Mouse (Mus musculus): ENCODE results near the gene Pde4a.
"Not testable (repeated sequence)": the region's sequence is repeated elsewhere in the genome, so short reads cannot be mapped to it uniquely, and the experiment has no call there.

Gene Pde4a

DNA sequence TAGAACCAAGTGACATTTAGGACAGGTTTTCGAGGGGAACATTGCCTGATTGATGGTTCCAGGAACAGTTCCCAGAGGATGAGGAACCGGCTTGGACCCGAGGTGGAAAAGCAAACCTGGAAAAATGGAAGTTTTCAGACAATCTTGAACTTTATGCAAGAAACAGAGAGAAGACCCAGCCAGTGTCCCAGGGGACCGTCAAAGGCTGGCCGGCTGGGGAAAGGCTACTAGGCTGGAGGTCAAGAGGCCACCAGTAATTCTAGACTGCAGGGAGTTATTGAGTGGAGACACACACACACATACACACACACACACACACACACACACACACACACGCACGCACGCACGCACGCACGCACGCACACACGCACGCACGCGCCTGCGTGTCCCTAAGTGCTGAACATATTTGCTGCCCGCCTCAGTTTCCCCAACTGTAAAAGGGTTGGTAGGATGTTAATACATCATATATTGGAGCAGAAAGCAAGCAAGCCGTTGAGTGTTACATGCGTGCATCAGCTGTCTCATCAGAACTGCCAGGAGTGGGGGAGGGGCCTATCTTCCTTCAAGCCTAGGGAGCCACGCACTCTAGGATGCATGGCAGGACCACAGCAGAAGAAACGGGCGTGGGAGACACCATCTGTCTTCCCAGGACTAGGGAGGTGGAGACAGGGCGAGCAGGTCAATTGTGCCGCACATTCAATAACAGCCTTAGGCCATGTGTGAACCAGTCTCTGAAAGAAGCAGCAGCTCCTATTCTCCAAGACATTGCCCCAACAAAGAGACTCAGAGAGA lies 50.7 kb downstream of the Pde4a start:
- DNase-seq (ENCODE audit: extremely low spot score, low read depth, low spot score), result no peak

GRCm38 (mm10) chr9:21219820-21220219 lies 54.3 kb downstream of the Pde4a start:
- DNase-seq (ENCODE audit: extremely low spot score, low read depth, low spot score), result no peak

- peak; percentile 79 for DNase-seq (ENCODE audit: extremely low spot score, low read depth, low spot score)
Measured at GRCm38 (mm10) chr9:21220490-21221382, 55.2 kb downstream of the Pde4a start.

DNA sequence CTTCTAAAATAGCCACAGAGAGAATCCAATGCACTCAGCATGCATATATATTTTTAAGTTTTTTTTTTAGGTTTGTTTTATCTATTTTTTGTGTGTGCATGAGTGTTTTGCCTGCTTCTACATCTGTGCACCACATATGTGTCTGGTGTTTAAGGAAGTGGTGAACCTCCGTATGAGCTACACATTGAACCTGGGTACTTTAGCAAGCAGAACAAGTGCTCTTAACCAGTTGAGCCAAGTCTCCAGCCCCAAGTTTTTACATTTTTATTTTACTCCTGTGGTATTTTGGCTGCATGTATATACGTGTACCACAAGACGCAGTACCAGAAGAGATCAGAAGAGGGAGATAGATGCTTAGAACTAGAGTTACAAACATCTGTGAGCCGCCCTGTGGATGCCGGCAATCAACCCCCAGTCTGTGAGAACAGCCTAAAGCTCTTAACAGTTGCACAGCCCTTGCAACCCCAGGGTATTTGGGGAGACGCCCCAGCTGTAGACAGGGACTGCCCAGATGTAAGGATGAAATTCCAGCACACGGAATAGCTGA lies 55.9 kb downstream of the Pde4a start:
- peak; percentile 73 for DNase-seq (ENCODE audit: extremely low spot score, low read depth, low spot score)

DNA sequence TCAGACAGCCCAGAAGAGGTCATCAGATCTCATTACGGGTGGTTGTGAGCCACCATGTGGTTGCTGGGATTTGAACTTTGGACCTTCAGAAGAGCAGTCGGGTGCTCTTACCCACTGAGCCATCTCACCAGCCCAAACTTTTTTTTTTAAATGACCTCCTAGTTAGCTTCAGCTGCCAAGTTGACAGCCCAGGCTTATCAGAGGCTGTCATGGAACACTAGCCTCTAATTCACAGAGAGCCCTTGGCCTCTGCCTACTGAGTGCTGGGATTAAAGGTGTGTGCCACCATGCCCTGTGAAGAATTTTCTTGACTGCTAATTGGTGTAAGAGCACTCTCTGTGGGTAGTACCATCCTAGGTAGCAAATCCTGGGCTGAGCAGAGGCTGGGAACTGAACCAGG lies 58.0 kb downstream of the Pde4a start:
- not testable (repeated sequence) for DNase-seq (ENCODE audit: extremely low spot score, low read depth, low spot score)

GRCm38 (mm10) chr9:21223906-21224305 lies 58.4 kb downstream of the Pde4a start:
- no peak for DNase-seq (ENCODE audit: extremely low spot score, low read depth, low spot score)

DNA sequence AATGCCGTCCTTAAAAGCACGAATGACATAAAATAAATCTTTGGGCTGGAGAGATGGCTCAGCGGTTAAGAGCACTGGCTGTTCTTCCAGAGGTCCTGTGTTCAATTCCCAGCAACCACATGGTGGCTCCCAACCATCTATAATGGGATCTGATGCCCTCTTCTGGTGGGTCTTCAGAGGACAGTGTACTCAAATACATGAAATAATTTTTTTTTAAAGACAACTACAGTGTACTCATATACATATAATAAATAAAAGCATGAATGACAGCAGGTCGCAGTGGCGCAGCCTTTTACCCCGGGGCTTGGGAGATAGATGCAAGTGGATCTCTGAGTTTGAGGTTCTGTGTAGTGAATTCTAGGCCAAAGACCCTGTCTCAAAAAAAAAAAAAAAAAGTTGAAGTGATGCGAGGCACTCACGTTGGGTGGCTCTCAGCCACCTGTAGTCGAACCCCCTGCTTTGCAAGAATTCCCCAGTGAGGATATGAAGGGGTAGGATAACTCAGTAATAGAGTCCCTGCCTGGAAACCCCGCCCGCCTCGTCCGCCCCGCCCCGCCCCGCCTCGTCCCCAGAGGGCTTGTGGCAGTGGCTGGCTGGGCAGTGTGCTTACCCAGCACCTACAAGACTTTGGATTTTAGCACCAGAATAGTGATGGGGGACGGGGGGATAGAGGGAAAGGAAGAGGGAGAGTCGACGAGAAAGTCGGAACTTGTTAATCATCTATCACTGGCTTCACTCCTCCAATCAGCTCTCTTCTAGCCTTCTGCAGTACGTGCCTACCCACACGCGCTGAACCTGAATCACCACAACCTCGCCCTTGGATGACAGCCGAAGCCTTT lies 59.3 kb downstream of the Pde4a start:
- DNase-seq (ENCODE audit: extremely low spot score, low read depth, low spot score), result no peak

DNA sequence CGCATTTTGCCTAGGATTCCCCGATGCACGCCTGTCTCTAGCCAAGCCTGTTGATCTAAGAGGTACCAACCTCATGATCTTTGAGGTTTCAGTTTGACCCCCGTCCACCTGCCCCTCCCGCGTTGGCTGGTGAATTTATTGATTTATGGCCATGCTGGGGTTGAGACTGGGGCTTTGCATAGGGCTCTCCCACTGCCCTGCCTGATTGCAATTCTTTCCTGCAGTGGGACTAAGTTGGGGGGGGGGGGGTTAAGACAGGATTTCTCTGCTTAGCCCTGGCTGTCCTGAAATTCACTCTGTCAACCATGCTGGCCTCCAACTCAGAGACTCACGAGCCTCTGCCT lies 59.9 kb downstream of the Pde4a start:
- DNase-seq (ENCODE audit: extremely low spot score, low read depth, low spot score), result no peak

DNA sequence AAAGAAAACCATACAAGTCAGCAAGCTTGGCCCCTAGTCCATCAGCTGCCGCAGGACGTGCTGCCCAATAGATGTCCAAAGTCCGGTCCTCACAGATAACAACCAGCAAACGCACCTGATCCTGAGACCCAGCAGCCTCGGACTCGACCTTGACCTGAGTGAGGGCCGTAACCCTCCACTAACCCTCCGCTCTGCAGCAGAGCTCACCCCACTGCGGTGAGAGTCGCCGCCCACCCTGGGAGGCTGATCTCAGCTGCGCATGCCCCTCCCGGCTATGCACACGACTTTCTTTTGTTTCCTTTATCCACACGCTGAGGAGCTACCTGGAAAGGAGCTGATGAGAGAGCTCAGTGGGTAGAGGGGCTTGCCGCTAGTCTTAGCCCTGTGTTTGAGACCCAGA lies 61.8 kb downstream of the Pde4a start:
- no peak for DNase-seq (ENCODE audit: extremely low spot score, low read depth, low spot score)

- no peak for DNase-seq (ENCODE audit: extremely low spot score, low read depth, low spot score)
Measured at GRCm38 (mm10) chr9:21231551-21231950, 66.0 kb downstream of the Pde4a start.

- no peak for DNase-seq (ENCODE audit: extremely low spot score, low read depth, low spot score)
Measured at GRCm38 (mm10) chr9:21232867-21233266, 67.4 kb downstream of the Pde4a start.

- DNase-seq (ENCODE audit: extremely low spot score, low read depth, low spot score), result no peak
Measured at GRCm38 (mm10) chr9:21233366-21233765, 67.9 kb downstream of the Pde4a start.

- DNase-seq (ENCODE audit: extremely low spot score, low read depth, low spot score), result no peak
Measured at GRCm38 (mm10) chr9:21233805-21234204, 68.3 kb downstream of the Pde4a start.

DNA sequence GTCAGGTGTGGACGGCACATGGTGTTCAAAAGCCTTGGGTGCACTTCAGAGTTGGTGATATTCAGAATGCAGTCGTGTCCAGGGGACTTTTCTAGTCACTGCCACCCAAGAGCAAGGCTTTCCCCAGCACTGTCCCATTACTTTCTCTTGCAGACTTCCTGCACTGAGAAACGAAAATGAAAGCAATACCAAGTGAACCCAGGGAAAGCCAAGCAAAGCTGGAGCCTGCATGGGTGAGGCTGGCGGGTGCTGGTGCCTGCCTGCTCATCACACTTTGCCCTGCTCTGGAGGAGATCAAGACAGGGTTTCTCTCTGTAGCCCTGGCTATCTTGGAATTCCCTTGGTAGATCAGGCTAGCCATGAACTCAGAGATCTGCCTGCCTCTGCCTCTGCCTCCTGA lies 69.8 kb downstream of the Pde4a start:
- no peak for DNase-seq (ENCODE audit: extremely low spot score, low read depth, low spot score)

GRCm38 (mm10) chr9:21236991-21237367 lies 71.5 kb downstream of the Pde4a start:
- DNase-seq (ENCODE audit: extremely low spot score, low read depth, low spot score), result no peak

GRCm38 (mm10) chr9:21237368-21238003 lies 72.0 kb downstream of the Pde4a start:
- no peak for DNase-seq (ENCODE audit: extremely low spot score, low read depth, low spot score)

DNA sequence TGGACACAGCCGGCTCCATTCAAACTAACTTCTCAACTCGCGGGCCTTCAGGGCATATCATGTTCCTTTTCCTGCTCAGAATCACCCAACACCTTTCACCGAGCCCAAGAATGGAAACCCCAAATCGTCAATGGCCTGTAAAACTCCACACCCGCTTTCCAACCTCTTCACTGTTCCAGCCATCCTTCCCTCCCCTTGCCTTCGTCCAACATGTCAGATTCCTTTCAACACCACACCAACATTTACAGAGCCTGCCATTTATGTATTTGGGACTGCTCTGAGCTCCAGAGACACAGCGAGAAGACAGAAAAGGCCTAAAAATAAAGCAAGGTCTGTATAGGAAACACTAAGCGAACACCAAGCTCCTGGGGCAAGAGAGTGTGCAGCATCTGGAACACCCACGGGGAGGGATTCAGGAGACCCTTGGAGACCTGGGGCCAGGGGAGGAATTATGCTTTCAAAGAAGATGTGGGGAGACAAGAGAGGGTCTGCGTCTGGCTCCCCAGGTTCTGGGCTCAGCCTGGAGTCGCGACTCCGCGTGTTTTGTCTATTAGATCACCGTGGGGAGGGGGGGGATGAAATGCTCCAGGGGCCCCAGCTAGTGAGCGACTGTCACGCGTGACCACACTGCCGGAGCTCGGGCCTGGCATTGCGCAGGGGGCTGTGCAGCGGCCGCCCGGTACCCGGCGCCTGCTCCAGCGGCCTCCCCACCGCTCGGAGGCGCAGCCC lies 72.7 kb downstream of the Pde4a start:
- no peak for DNase-seq (ENCODE audit: extremely low spot score, low read depth, low spot score)

- no peak for DNase-seq (ENCODE audit: extremely low spot score, low read depth, low spot score)
Measured at GRCm38 (mm10) chr9:21238733-21239464, 73.4 kb downstream of the Pde4a start, which contains the start of gene Keap1. TSS of gene Keap1 (minus strand) at chr9:21239361.

GRCm38 (mm10) chr9:21239465-21239848 lies 73.9 kb downstream of the Pde4a start:
- no peak for DNase-seq (ENCODE audit: extremely low spot score, low read depth, low spot score)

Data from hindlimb bud, embryonic 11.5 days (tissue).